ENCODE assay signal across 13 mouse cellular contexts in the genomic region with DNA sequence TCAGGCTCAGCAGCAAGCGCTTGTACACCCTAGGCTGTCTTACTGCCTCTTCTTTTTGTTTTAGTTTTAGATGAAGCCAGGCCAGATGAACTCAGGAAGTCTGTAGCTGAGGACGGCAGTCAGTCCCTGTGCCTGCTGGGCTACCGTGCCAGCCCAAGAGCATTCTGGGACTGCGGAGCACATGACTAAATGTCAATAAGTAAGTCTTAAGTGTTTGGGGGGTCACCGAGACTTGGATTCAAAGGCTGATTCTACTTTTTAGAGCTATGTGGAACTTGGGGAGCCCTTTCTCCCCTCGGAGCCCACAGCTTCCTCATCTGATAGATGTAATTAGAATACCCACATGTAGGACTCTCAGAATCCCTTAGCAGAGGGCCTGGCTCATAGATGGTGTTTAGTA. TPM values are rescaled to one million over a fixed set of nuclear protein-coding genes. Genes with fewer than 3 reads are reported as not detected.
DNase-seq lines count a peak whose midpoint lies in the region; ATAC-seq and TF ChIP-seq lines count a peak whose summit lies in the region.
"Had no signal": no experiment of that assay in that cellular context is flagged by ENCODE, and none has a peak within 500 bp of the region (broad histone marks: within the 10 kb centered on the region; RNA-seq: fewer than 3 reads in every experiment).

No protein-coding gene starts in this region.

- H3K36me3 ChIP-seq in heart, embryonic 13.5 days, result no peaks in the 10 kb centered on the region
- H3K36me3 ChIP-seq in liver, embryonic 11.5 days (ENCODE audit: control insufficient read depth, insufficient read depth, low read length), result no peaks in the 10 kb centered on the region
- no peaks in the 10 kb centered on the region for H3K36me3 ChIP-seq in liver, postnatal 0 days (replicated peaks; ENCODE audit: insufficient read depth, low read length)
- H3K36me3 ChIP-seq in intestine, embryonic 15.5 days, result no peaks in the 10 kb centered on the region
- H3K36me3 ChIP-seq: midbrain, embryonic 12.5 days; neural tube, embryonic 12.5 days had no signal

- H3K4me1 ChIP-seq in heart, embryonic 13.5 days, result peaks cover 28% of the 10 kb centered on the region
- H3K4me1 ChIP-seq in liver, embryonic 11.5 days (replicated peaks; ENCODE audit: control insufficient read depth, insufficient read depth, low read length), result peaks cover 32% of the 10 kb centered on the region
- H3K4me1 ChIP-seq in liver, postnatal 0 days (ENCODE audit: insufficient read depth), result peaks cover 23% of the 10 kb centered on the region
- H3K4me1 ChIP-seq in intestine, embryonic 15.5 days (replicated peaks), result peaks cover 21% of the 10 kb centered on the region

- intact Hi-C loops in heart, postnatal 25 days (cut with DNase I), result no loop called here

- no peak overlapping the region for H3K4me3 ChIP-seq in heart, embryonic 13.5 days
- no peak overlapping the region for H3K4me3 ChIP-seq in liver, embryonic 11.5 days (ENCODE audit: low read depth, low read length)
- no peak overlapping the region for H3K4me3 ChIP-seq in liver, postnatal 0 days (ENCODE audit: low read depth, low read length)
- H3K4me3 ChIP-seq in intestine, embryonic 15.5 days (replicated peaks), result no peak overlapping the region
- H3K4me3 ChIP-seq: midbrain, embryonic 12.5 days; neural tube, embryonic 12.5 days had no signal

- TF ChIP-seq CTCF in liver, postnatal 0 days (IDR thresholded peaks at IDR 0.05; ENCODE audit: low read depth), result no peak

- 0 out of 2 replicates have a peak overlapping the region, but pooled peaks have one; percentile 4 for H3K27ac ChIP-seq in heart, embryonic 13.5 days (replicated peaks)
- H3K27ac ChIP-seq in liver, embryonic 11.5 days (ENCODE audit: low read depth, low read length), result 0 out of 2 replicates have a peak overlapping the region, but pooled peaks have one; percentile 5
- no peak overlapping the region for H3K27ac ChIP-seq in liver, postnatal 0 days (ENCODE audit: low read depth)
- H3K27ac ChIP-seq in intestine, embryonic 15.5 days, result peak overlapping the region; percentile 56
- H3K27ac ChIP-seq: liver, embryonic 14.5 days; midbrain, embryonic 12.5 days; neural tube, embryonic 12.5 days had no signal

- no peaks in the 10 kb centered on the region for H3K9me3 ChIP-seq in heart, embryonic 13.5 days
- H3K9me3 ChIP-seq in liver, embryonic 11.5 days (ENCODE audit: control insufficient read depth, low read length), result no peaks in the 10 kb centered on the region
- H3K9me3 ChIP-seq in liver, postnatal 0 days (ENCODE audit: low read length), result no peaks in the 10 kb centered on the region
- H3K9me3 ChIP-seq in intestine, embryonic 15.5 days, result no peaks in the 10 kb centered on the region
- H3K9me3 ChIP-seq: midbrain, embryonic 12.5 days; neural tube, embryonic 12.5 days had no signal

- whole genome bisulfite sequencing in heart, embryonic 13.5 days, result 75% methylated on average over 6 of the region's 6 CpGs
- 76% methylated on average over 6 of the region's 6 CpGs for WGBS in liver, embryonic 11.5 days
- WGBS in liver, postnatal 0 days (ENCODE audit: insufficient replicate concordance), result 41% methylated on average over 6 of the region's 6 CpGs
- 70% methylated on average over 6 of the region's 6 CpGs for WGBS in intestine, embryonic 15.5 days

- no peak overlapping the region for H3K4me2 ChIP-seq in heart, embryonic 13.5 days
- peak overlapping the region; percentile 26; the same call in 1 of the 2 replicates for H3K4me2 ChIP-seq in liver, embryonic 11.5 days
- no peak overlapping the region for H3K4me2 ChIP-seq in liver, postnatal 0 days (ENCODE audit: low read depth, low read length)
- H3K4me2 ChIP-seq in intestine, embryonic 15.5 days (replicated peaks), result no peak overlapping the region
- H3K4me2 ChIP-seq: neural tube, embryonic 12.5 days had no signal

- DNase-seq in heart, postnatal 25 days (ENCODE audit: low spot score), result no peak
- no peak for DNase-seq in liver, embryonic 11.5 days (ENCODE audit: low spot score)
- DNase-seq in liver, postnatal 0 days, result no peak
- peak; percentile 28 for DNase-seq in CD4-positive helper T cell, adult 2 months (ENCODE audit: low read depth, low spot score)
- DNase-seq in gastrocnemius, postnatal 25 days, result no peak
- DNase-seq: cerebellum, postnatal 14 days; right cerebral cortex, postnatal 14 days had no signal

- TF ChIP-seq EP300 in liver, postnatal 0 days (IDR thresholded peaks at IDR 0.05; ENCODE audit: low read depth), result no peak

- no peaks in the 10 kb centered on the region for H3K27me3 ChIP-seq in heart, embryonic 13.5 days (replicated peaks)
- H3K27me3 ChIP-seq in liver, embryonic 11.5 days (replicated peaks; ENCODE audit: control insufficient read depth, insufficient read depth, low read length), result no peaks in the 10 kb centered on the region
- H3K27me3 ChIP-seq in liver, postnatal 0 days (ENCODE audit: insufficient read depth, low read length), result no peaks in the 10 kb centered on the region
- no peaks in the 10 kb centered on the region for H3K27me3 ChIP-seq in intestine, embryonic 15.5 days (replicated peaks)
- H3K27me3 ChIP-seq: midbrain, embryonic 12.5 days; neural tube, embryonic 12.5 days had no signal

- ATAC-seq in heart, embryonic 13.5 days (ENCODE audit: extremely low read depth, insufficient number of reproducible peaks, low FRiP score, low TSS enrichment), result no peak
- no peak for ATAC-seq in liver, embryonic 11.5 days (replicated peaks; ENCODE audit: low FRiP score)
- ATAC-seq in liver, postnatal 0 days, result no peak
- ATAC-seq in intestine, embryonic 15.5 days, result no peak
- ATAC-seq in erythroblast, adult 5-6 weeks (replicated peaks; ENCODE audit: low FRiP score, poor library complexity, severe bottlenecking), result no peak

- 0 out of 2 replicates have a peak overlapping the region, but pooled peaks have one; percentile 28 for H3K9ac ChIP-seq in heart, embryonic 13.5 days
- no peak overlapping the region; the same call in 1 of the 2 replicates for H3K9ac ChIP-seq in liver, embryonic 11.5 days (ENCODE audit: low read depth, low read length)
- H3K9ac ChIP-seq in liver, postnatal 0 days (replicated peaks), result no peak overlapping the region
- H3K9ac ChIP-seq in intestine, embryonic 15.5 days, result no peak overlapping the region
- H3K9ac ChIP-seq: liver, embryonic 14.5 days; midbrain, embryonic 12.5 days; neural tube, embryonic 12.5 days had no signal

RNA-seq across cellular contexts. Expression of gene Mlec, which starts 2.7 kb away (rescaled TPM):
- 65.8 and 71.6 TPM in 2 replicates for polyA plus RNA-seq in heart, embryonic 13.5 days (2015; fragmentation: Nextera tagmentation; extraction: Ambion mirVana)
- total RNA-seq in heart, postnatal 25 days (2021), result 10 to 100 TPM; 74.6 to 75.8 TPM
- polyA plus RNA-seq in liver, embryonic 11.5 days (2014; fragmentation: Nextera tagmentation; extraction: Ambion mirVana), result 56.2 and 59.5 TPM in 2 replicates
- 8.2 and 10.1 TPM in 2 replicates for polyA plus RNA-seq in liver, postnatal 0 days (2015; fragmentation: Nextera tagmentation; extraction: Ambion mirVana)
- polyA plus RNA-seq in intestine, embryonic 15.5 days (2015; fragmentation: Nextera tagmentation; extraction: Ambion mirVana), result 89.9 and 113 TPM in 2 replicates
- 43.5 and 51.9 TPM in 2 replicates for total RNA-seq in erythroblast, adult 5-6 weeks (2015; ENCODE audit: low replicate concordance)
- 34.8 and 42.3 TPM in 2 replicates for total RNA-seq in erythroblast, adult 5-6 weeks (2017; ENCODE audit: low replicate concordance)
- total RNA-seq in gastrocnemius, postnatal 25 days (2021), result 100 to 1,000 TPM; 156 to 196 TPM

RNA-seq across cellular contexts. Expression of gene Unc119b, which starts 25.9 kb away (rescaled TPM):
- polyA plus RNA-seq in heart, embryonic 13.5 days (2015; fragmentation: Nextera tagmentation; extraction: Ambion mirVana), result 17.3 and 18.5 TPM in 2 replicates
- total RNA-seq in heart, postnatal 25 days (2021), result 10 to 100 TPM; 18.9 to 21.9 TPM
- 26.8 and 27.3 TPM in 2 replicates for polyA plus RNA-seq in liver, embryonic 11.5 days (2014; fragmentation: Nextera tagmentation; extraction: Ambion mirVana)
- 6.9 and 8.0 TPM in 2 replicates for polyA plus RNA-seq in liver, postnatal 0 days (2015; fragmentation: Nextera tagmentation; extraction: Ambion mirVana)
- 25.7 and 26.6 TPM in 2 replicates for polyA plus RNA-seq in intestine, embryonic 15.5 days (2015; fragmentation: Nextera tagmentation; extraction: Ambion mirVana)
- 0.63 and 2.3 TPM in 2 replicates for total RNA-seq in erythroblast, adult 5-6 weeks (2015; ENCODE audit: low replicate concordance)
- 0.60 and 3.5 TPM in 2 replicates for total RNA-seq in erythroblast, adult 5-6 weeks (2017; ENCODE audit: low replicate concordance)
- total RNA-seq in gastrocnemius, postnatal 25 days (2021), result 10 to 100 TPM; 10.2 to 12.9 TPM

RNA-seq across cellular contexts. Expression of gene Cabp1, which starts 33.5 kb away (rescaled TPM):
- polyA plus RNA-seq in heart, embryonic 13.5 days (2015; fragmentation: Nextera tagmentation; extraction: Ambion mirVana), result 0.53 and 0.60 TPM in 2 replicates
- 1 to 10 TPM; 2.7 to 3.0 TPM for total RNA-seq in heart, postnatal 25 days (2021)
- 0.89 and 1.4 TPM in 2 replicates for polyA plus RNA-seq in liver, embryonic 11.5 days (2014; fragmentation: Nextera tagmentation; extraction: Ambion mirVana)
- not detected in 2 replicates for polyA plus RNA-seq in liver, postnatal 0 days (2015; fragmentation: Nextera tagmentation; extraction: Ambion mirVana)
- 1.5 and 2.3 TPM in 2 replicates for polyA plus RNA-seq in intestine, embryonic 15.5 days (2015; fragmentation: Nextera tagmentation; extraction: Ambion mirVana)
- total RNA-seq in erythroblast, adult 5-6 weeks (2015; ENCODE audit: low replicate concordance), result 0.19 TPM in 1 of 2 replicates, not detected in the other
- total RNA-seq in erythroblast, adult 5-6 weeks (2017; ENCODE audit: low replicate concordance), result not detected in 2 replicates
- total RNA-seq in gastrocnemius, postnatal 25 days (2021), result 1 to 10 TPM; 1.6 TPM

RNA-seq across cellular contexts. Expression of gene Acads, which starts 41.5 kb away (rescaled TPM):
- polyA plus RNA-seq in heart, embryonic 13.5 days (2015; fragmentation: Nextera tagmentation; extraction: Ambion mirVana), result 103 and 112 TPM in 2 replicates
- total RNA-seq in heart, postnatal 25 days (2021), result 100 to 1,000 TPM; 189 to 199 TPM
- 35.5 and 37.4 TPM in 2 replicates for polyA plus RNA-seq in liver, embryonic 11.5 days (2014; fragmentation: Nextera tagmentation; extraction: Ambion mirVana)
- polyA plus RNA-seq in liver, postnatal 0 days (2015; fragmentation: Nextera tagmentation; extraction: Ambion mirVana), result 87.9 and 93.4 TPM in 2 replicates
- polyA plus RNA-seq in intestine, embryonic 15.5 days (2015; fragmentation: Nextera tagmentation; extraction: Ambion mirVana), result 119 and 122 TPM in 2 replicates
- total RNA-seq in erythroblast, adult 5-6 weeks (2015; ENCODE audit: low replicate concordance), result 2.3 and 8.8 TPM in 2 replicates
- 2.3 and 5.7 TPM in 2 replicates for total RNA-seq in erythroblast, adult 5-6 weeks (2017; ENCODE audit: low replicate concordance)
- 10 to 100 TPM; 65.8 TPM for total RNA-seq in gastrocnemius, postnatal 25 days (2021)
